13 mouse cellular contexts compared by ENCODE assay signal in the genomic region with DNA sequence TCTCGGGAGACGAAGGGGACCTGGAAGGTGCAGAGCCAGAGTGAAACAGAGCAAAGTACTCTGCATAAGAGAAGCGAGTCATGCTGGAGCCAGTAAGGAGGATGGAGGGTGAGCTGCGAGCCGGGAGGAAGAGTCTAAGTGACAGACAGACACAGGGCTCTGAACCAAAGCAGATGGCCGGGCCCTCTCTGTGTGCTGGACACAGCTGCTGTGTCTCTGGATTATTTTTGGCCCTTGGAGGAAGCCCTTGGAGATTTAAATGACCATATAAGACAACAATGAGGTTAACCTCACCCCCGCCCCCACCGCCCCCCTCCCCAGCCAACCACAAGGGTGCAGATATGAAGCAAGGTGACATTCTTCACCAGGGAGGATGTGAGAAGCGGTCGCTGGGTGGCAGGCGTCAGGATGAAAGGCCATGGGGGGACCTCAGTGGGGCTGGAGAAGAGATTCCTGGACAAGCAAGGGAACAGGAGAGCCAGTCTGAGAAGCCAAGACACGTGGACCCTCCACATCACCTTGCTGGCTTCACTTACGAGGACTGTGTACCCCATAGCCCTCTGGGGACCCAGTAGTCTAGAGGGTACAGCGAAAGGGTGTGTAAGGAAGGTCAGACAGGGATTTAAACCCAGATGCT. TPM values are rescaled to one million over a fixed set of nuclear protein-coding genes. Genes with fewer than 3 reads are reported as not detected.
DNase-seq lines count a peak whose midpoint lies in the region; ATAC-seq lines count a peak whose summit lies in the region.
"Had no signal": no experiment of that assay in that cellular context is flagged by ENCODE, and none has a peak within 500 bp of the region (broad histone marks: within the 10 kb centered on the region; RNA-seq: fewer than 3 reads in every experiment).

No protein-coding gene starts in this region.

- no peak overlapping the region for H3K9ac ChIP-seq in kidney, embryonic 16.5 days (replicated peaks; ENCODE audit: low read length)
- H3K9ac ChIP-seq in intestine, embryonic 16.5 days (ENCODE audit: low read depth, low read length) = no peak overlapping the region
- H3K9ac ChIP-seq: embryonic facial prominence, embryonic 13.5 days; midbrain, embryonic 12.5 days had no signal

- no peaks in the 10 kb centered on the region for H3K9me3 ChIP-seq in kidney, embryonic 16.5 days (ENCODE audit: low read length)
- no peaks in the 10 kb centered on the region for H3K9me3 ChIP-seq in intestine, embryonic 16.5 days (ENCODE audit: control insufficient read depth, low read length)
- H3K9me3 ChIP-seq: embryonic facial prominence, embryonic 13.5 days; midbrain, embryonic 12.5 days had no signal

- no peak for DNase-seq in kidney, postnatal 25 days
- DNase-seq in thymus, postnatal 14 days = peak; percentile 40
- DNase-seq in thymus, postnatal 10 days (ENCODE audit: low spot score in 2 of 2) = no peak
- no peak for DNase-seq in cerebellum, adult 18-20 months
- DNase-seq in B cell, adult 2 months = no peak
- no peak for DNase-seq in T-cell, adult 2 months (ENCODE audit: low spot score)
- DNase-seq: liver; thymus, adult 18-20 months had no signal

- 0 out of 2 replicates have a peak, but pooled peaks cover 4% of the 10 kb centered on the region for H3K4me1 ChIP-seq in kidney, embryonic 16.5 days (ENCODE audit: insufficient read depth, low read length)
- H3K4me1 ChIP-seq in intestine, embryonic 16.5 days (ENCODE audit: control insufficient read depth, insufficient read depth, low read length) = 0 out of 2 replicates have a peak, but pooled peaks cover 3% of the 10 kb centered on the region
- H3K4me1 ChIP-seq: embryonic facial prominence, embryonic 13.5 days had no signal

- H3K27me3 ChIP-seq in kidney, embryonic 16.5 days (ENCODE audit: insufficient read depth, low read length) = no peaks in the 10 kb centered on the region
- no peaks in the 10 kb centered on the region for H3K27me3 ChIP-seq in intestine, embryonic 16.5 days (replicated peaks; ENCODE audit: control insufficient read depth, insufficient read depth, low read length)
- H3K27me3 ChIP-seq: embryonic facial prominence, embryonic 13.5 days had no signal

- H3K36me3 ChIP-seq in kidney, embryonic 16.5 days (ENCODE audit: insufficient read depth, low read length) = no peaks in the 10 kb centered on the region
- H3K36me3 ChIP-seq in intestine, embryonic 16.5 days (ENCODE audit: control insufficient read depth, insufficient read depth, low read length) = no peaks in the 10 kb centered on the region
- H3K36me3 ChIP-seq: embryonic facial prominence, embryonic 13.5 days; midbrain, embryonic 12.5 days had no signal

- WGBS in kidney, embryonic 16.5 days = 67% methylated on average over 14 of the region's 14 CpGs
- 54% methylated on average over 14 of the region's 14 CpGs for WGBS in intestine, embryonic 16.5 days

- no peak overlapping the region for H3K27ac ChIP-seq in kidney, embryonic 16.5 days (ENCODE audit: low read length)
- no peak overlapping the region for H3K27ac ChIP-seq in intestine, embryonic 16.5 days (ENCODE audit: low read length)
- H3K27ac ChIP-seq: embryonic facial prominence, embryonic 13.5 days; midbrain, embryonic 12.5 days had no signal

- H3K4me3 ChIP-seq in kidney, embryonic 16.5 days (ENCODE audit: low read length) = no peak overlapping the region
- no peak overlapping the region for H3K4me3 ChIP-seq in intestine, embryonic 16.5 days (ENCODE audit: low read length)
- H3K4me3 ChIP-seq: embryonic facial prominence, embryonic 13.5 days; midbrain, embryonic 12.5 days had no signal

- H3K4me2 ChIP-seq in kidney, embryonic 16.5 days (replicated peaks; ENCODE audit: low read depth, low read length) = no peak overlapping the region
- H3K4me2 ChIP-seq in intestine, embryonic 16.5 days (ENCODE audit: low read depth, low read length) = no peak overlapping the region
- H3K4me2 ChIP-seq: embryonic facial prominence, embryonic 13.5 days; midbrain, embryonic 12.5 days had no signal

- ATAC-seq in kidney, embryonic 16.5 days (ENCODE audit: low FRiP score, low TSS enrichment) = peak; percentile 44; the same call in 1 of the 2 replicates
- ATAC-seq in intestine, embryonic 16.5 days = peak; percentile 52; the same call in 1 of the 2 replicates
- ATAC-seq: activated CD4-positive, CD25-positive, alpha-beta regulatory T cell, adult 4 months had no signal

RNA-seq across cellular contexts. Expression of a gene that starts 17.5 kb away (rescaled TPM):
- 1.3 and 4.5 TPM in 2 replicates for polyA plus RNA-seq in kidney, embryonic 16.5 days (2015; fragmentation: Nextera tagmentation; extraction: Ambion mirVana)
- polyA plus RNA-seq in intestine, embryonic 16.5 days (2015; fragmentation: Nextera tagmentation; extraction: Ambion mirVana) = 22.5 and 23.6 TPM in 2 replicates

RNA-seq across cellular contexts. Expression of a gene that starts 27.5 kb away (rescaled TPM):
- not detected in 2 replicates for polyA plus RNA-seq in kidney, embryonic 16.5 days (2015; fragmentation: Nextera tagmentation; extraction: Ambion mirVana)
- not detected in 2 replicates for polyA plus RNA-seq in intestine, embryonic 16.5 days (2015; fragmentation: Nextera tagmentation; extraction: Ambion mirVana)
- polyA plus RNA-seq: activated CD4-positive, CD25-positive, alpha-beta regulatory T cell, adult 4 months had no signal

RNA-seq across cellular contexts. Expression of a gene that starts 50.2 kb away (rescaled TPM):
- polyA plus RNA-seq in kidney, embryonic 16.5 days (2015; fragmentation: Nextera tagmentation; extraction: Ambion mirVana) = 7.7 and 8.1 TPM in 2 replicates
- 5.5 and 5.6 TPM in 2 replicates for polyA plus RNA-seq in intestine, embryonic 16.5 days (2015; fragmentation: Nextera tagmentation; extraction: Ambion mirVana)
